Mouse (Mus musculus) G1E (cell line): Measurements from ENCODE around the gene Pibf1.

Source experiments
- CTCF ChIP-seq: IDR thresholded peaks from 2 replicates; pipeline ENCODE4 v1.5.1; 2012; ENCODE audit warnings: low read depth, low read length, inconsistent platforms, mixed read lengths
- GATA1 ChIP-seq: IDR thresholded peaks from 2 replicates; pipeline ENCODE4 v1.6.1; 2012; ENCODE audit warnings: borderline replicate concordance, low read length, inconsistent platforms, mixed read lengths

DNA sequence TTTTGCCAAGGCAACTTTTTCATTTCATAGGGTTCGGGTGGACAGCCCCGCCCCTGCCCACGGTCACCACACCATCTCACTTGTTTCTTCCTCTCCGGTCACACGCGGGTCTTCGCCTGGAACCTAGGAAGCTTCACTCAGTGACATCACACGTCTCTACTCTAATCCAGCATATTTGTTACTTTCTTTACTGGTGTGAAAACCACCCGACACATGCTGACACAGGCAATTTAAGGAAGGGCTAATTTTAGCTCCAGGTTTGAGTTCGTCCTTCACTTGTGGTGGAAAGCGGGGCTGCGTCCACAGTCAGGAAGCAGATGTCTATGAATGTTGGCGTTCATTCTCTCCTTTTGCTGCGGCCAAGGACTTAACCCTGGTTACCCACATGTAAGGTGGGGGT, 166.6 kb downstream of the Pibf1 start:
- no peak for TF ChIP-seq CTCF
- no peak for TF ChIP-seq GATA1
